Mouse (Mus musculus) heart, postnatal 14 days (tissue): ENCODE measurements around the gene Ttl. TPM values are rescaled to one million over a fixed set of nuclear protein-coding genes. Genes with fewer than 3 reads are reported as not detected.

Experiments
- DNase-seq, 2 experiments: peaks; one replicate each; pipeline ENCODE4 v3.0.0; 2021 to 2022
- intact Hi-C: fragments of 180-260 bp; cut with DNase I; formaldehyde crosslinking; loops from one replicate; pipeline ENCODE4 v1.15.1; 2025
- long read RNA-seq, 2 experiments: library from polyadenylated mRNA; stranded (forward); transcript quantifications; one replicate each; pipeline ENCODE4 v2.0.0; 2021
- total RNA-seq, 2 experiments: library from RNA; stranded (reverse); gene quantifications; 2 replicates each; pipeline ENCODE4 v1.2.3; 2021

Ttl gene
- total RNA-seq, result 10 to 100 TPM; 14.0 to 17.3 TPM
- long read RNA-seq, experiment 1, full-length matches to known transcripts, result 6 of 14 reads
- long read RNA-seq, experiment 1, partial matches to known transcripts, result 5 of 14 reads
- long read RNA-seq, experiment 1, other reads (novel, unspliced or antisense), result 3 of 14 reads
- long read RNA-seq, experiment 2, full-length matches to known transcripts, result 13 of 19 reads
- long read RNA-seq, experiment 2, partial matches to known transcripts, result 2 of 19 reads
- long read RNA-seq, experiment 2, other reads (novel, unspliced or antisense), result 4 of 19 reads

- peak; percentile 86 to 87 for DNase-seq
- intact Hi-C loops, result no loop called here
Observed at GRCm38 (mm10) chr2:129065437-129066282, at the start of gene Ttl. Gene Ttl, plus strand, starts transcription at chr2:129065942.

- intact Hi-C loops, result no loop called here
- DNase-seq, result no peak
Observed at GRCm38 (mm10) chr2:129020106-129020505, 45.6 kb upstream of the Ttl start.

GRCm38 (mm10) chr2:129024820-129025219 is 40.9 kb upstream of the Ttl start:
- DNase-seq, result no peak
- intact Hi-C loops, result no loop called here

GRCm38 (mm10) chr2:129035381-129035780 is 30.4 kb upstream of the Ttl start:
- no peak for DNase-seq
- intact Hi-C loops, result no loop called here

GRCm38 (mm10) chr2:129038426-129038936 is 27.3 kb upstream of the Ttl start:
- DNase-seq, result peak in 1 of 2 experiments; percentile 5
- intact Hi-C loops, result no loop called here

GRCm38 (mm10) chr2:129038937-129039631 is 26.7 kb upstream of the Ttl start:
- DNase-seq, result peak; percentile 13 to 36
- intact Hi-C loops, result no loop called here

- DNase-seq, result peak; percentile 7 to 8
- intact Hi-C loops, result no loop called here
Observed at GRCm38 (mm10) chr2:129040567-129040966, 25.2 kb upstream of the Ttl start.

GRCm38 (mm10) chr2:129046172-129046845 is 19.4 kb upstream of the Ttl start:
- peak; percentile 16 to 26 for DNase-seq
- intact Hi-C loops, result no loop called here

- intact Hi-C loops, result no loop called here
- DNase-seq, result no peak
Observed at GRCm38 (mm10) chr2:129046846-129047196, 18.9 kb upstream of the Ttl start.

- intact Hi-C loops, result no loop called here
- no peak for DNase-seq
Observed at GRCm38 (mm10) chr2:129047811-129048210, 17.9 kb upstream of the Ttl start, which contains the start of gene Vinac1. Gene Vinac1, minus strand, starts transcription at chr2:129048172.

- no peak for DNase-seq
- intact Hi-C loops, result no loop called here
Observed at GRCm38 (mm10) chr2:129052451-129052983, 13.2 kb upstream of the Ttl start.

- intact Hi-C loops, result no loop called here
- no peak for DNase-seq
Observed at GRCm38 (mm10) chr2:129055741-129056140, 10.0 kb upstream of the Ttl start.

- intact Hi-C loops, result no loop called here
- peak; percentile 10 to 27 for DNase-seq
Observed at GRCm38 (mm10) chr2:129056597-129056996, 9.1 kb upstream of the Ttl start.

- intact Hi-C loops, result no loop called here
- DNase-seq, result no peak
Observed at GRCm38 (mm10) chr2:129057256-129057655, 8.5 kb upstream of the Ttl start.

GRCm38 (mm10) chr2:129057920-129058361 is 7.8 kb upstream of the Ttl start:
- intact Hi-C loops, result no loop called here
- DNase-seq, result no peak

GRCm38 (mm10) chr2:129061456-129062059 is 4.2 kb upstream of the Ttl start:
- DNase-seq, result no peak
- intact Hi-C loops, result no loop called here

- intact Hi-C loops, result no loop called here
- peak; percentile 42 to 53 for DNase-seq
Observed at GRCm38 (mm10) chr2:129066326-129066725, 584 bp downstream of the Ttl start.

GRCm38 (mm10) chr2:129070296-129070695 is 4.6 kb downstream of the Ttl start:
- intact Hi-C loops, result no loop called here
- no peak for DNase-seq

GRCm38 (mm10) chr2:129078313-129078712 is 12.6 kb downstream of the Ttl start:
- intact Hi-C loops, result no loop called here
- peak in 1 of 2 experiments; percentile 23 for DNase-seq

- DNase-seq, result no peak
Observed at GRCm38 (mm10) chr2:129079194-129079593, 13.5 kb downstream of the Ttl start.

More at GRCm38 (mm10) chr2:129079194-129079593, 13.5 kb downstream of the Ttl start:
- intact Hi-C loops, result no loop called here
